Mouse (Mus musculus) kidney, adult 2 months (tissue): ENCODE results near the gene Lmod1. TPM values are rescaled to one million over a fixed set of nuclear protein-coding genes. Genes with fewer than 3 reads are reported as not detected.

Experiments
- DNase-seq: peaks from one replicate; pipeline ENCODE4 v3.0.0; 2021
- H3K27ac ChIP-seq: fragments of 200-500 bp; 2 replicates; pipeline ENCODE4 v1.5.1; 2012; ENCODE audit warnings: low read depth, low read length, control low read depth, inconsistent platforms; ENCODE audit not compliant: insufficient read depth
- H3K27me3 ChIP-seq: fragments of 200-500 bp; replicated peaks from 2 replicates; pipeline ENCODE4 v1.6.1; 2012; ENCODE audit warnings: mild to moderate bottlenecking, moderate library complexity, low read length, inconsistent platforms; ENCODE audit not compliant: control insufficient read depth, insufficient read depth
- H3K36me3 ChIP-seq: fragments of 200-500 bp; 2 replicates; pipeline ENCODE4 v1.6.1; 2012; ENCODE audit warnings: mild to moderate bottlenecking, moderate library complexity, low read length, inconsistent platforms; ENCODE audit not compliant: control insufficient read depth, insufficient read depth
- H3K4me1 ChIP-seq: fragments of 200-500 bp; 2 replicates; pipeline ENCODE4 v1.6.1; 2011; ENCODE audit warnings: low read length; ENCODE audit not compliant: control insufficient read depth, insufficient read depth
- H3K4me3 ChIP-seq: fragments of 200-500 bp; 2 replicates; pipeline ENCODE4 v1.5.1; 2011; ENCODE audit warnings: mild to moderate bottlenecking, low read depth, low read length, control low read depth; ENCODE audit not compliant: insufficient read depth
- CTCF ChIP-seq: fragments of 200-500 bp; conservative IDR thresholded peaks from 2 replicates; pipeline ENCODE4 v1.5.1; 2011; ENCODE audit warnings: low read depth, mild to moderate bottlenecking, control low read depth, low read length, moderate library complexity, mixed read lengths; ENCODE audit not compliant: insufficient read depth, insufficient read length
- POLR2A ChIP-seq: fragments of 200-500 bp; IDR thresholded peaks from one replicate; pipeline ENCODE4 v1.6.1; 2011; ENCODE audit warnings: low read depth, low read length, control low read depth
- WGBS: fragments of 180-500 bp; shearing (Covaris S2); methylation state at CpG from one replicate; pipeline ENCODE4 v1.1.7; 2018; 5-methylcytosine and 5-hydroxymethylcytosine counted together
- polyA plus RNA-seq: library from polyadenylated mRNA; depleted of rRNA; stranded (reverse); fragments of >200 nt; gene quantifications from 2 replicates; pipeline ENCODE4 v1.2.3, GENCODE M21; 2012

The Lmod1 gene
- polyA plus RNA-seq, 1 experiment = 2.6 TPM

DNA sequence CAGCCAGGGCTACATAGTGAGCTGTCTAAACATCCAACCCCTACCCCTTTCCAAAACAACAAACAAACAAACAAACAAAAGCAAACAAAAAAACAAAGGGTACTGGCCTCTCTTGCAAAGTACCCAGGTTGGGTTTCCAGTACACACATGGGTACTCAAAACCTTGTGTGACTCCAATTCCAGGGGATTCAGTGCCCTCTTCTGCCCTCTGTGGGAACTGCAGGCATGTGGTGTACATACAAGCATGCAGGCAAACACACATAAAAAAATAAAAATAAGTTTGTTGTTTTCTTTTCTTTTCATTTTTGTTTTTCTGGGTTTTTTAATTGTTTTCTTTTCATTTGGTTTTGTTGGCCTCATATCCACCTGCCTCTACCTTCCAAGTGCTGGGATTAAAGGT, 37.5 kb downstream of the Lmod1 start:
- TF ChIP-seq CTCF (no peak), POLR2A (no peak)
- Histone ChIP-seq H3K27me3 (no peaks in the 10 kb centered on the region), H3K36me3 (no peaks in the 10 kb centered on the region), H3K4me3 (no peak overlapping the region), H3K27ac (no peak overlapping the region), H3K4me1 (no peaks in the 10 kb centered on the region)
- DNase-seq = no peak

DNA sequence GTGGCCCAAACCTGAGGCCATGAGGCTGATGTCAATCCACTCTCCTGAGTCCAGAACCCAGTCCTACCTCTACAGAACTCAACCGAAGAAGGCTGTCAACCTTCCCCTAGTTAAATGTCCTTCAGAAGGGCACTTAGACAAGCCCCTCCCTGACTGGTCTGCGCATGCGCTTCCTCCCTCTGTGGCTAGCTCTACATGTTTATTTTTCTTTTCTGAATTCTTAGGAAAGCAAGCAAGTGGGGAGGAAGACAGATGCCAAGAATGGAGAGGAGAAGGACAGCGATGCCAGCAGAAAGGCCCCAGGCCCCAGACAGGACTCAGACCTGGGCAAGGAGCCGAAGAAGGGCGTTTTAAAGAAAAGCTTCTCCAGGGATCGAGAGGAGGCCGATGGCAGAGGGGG, 38.8 kb downstream of the Lmod1 start:
- WGBS = 75% methylated on average over 8 of the region's 8 CpGs
- H3K27ac ChIP-seq = no peak overlapping the region
- H3K27me3 ChIP-seq = no peaks in the 10 kb centered on the region
- TF ChIP-seq CTCF = no peak
- TF ChIP-seq POLR2A = no peak
- H3K4me3 ChIP-seq = no peak overlapping the region
- no peaks in the 10 kb centered on the region for H3K4me1 ChIP-seq
- H3K36me3 ChIP-seq = no peaks in the 10 kb centered on the region
- no peak for DNase-seq

DNA sequence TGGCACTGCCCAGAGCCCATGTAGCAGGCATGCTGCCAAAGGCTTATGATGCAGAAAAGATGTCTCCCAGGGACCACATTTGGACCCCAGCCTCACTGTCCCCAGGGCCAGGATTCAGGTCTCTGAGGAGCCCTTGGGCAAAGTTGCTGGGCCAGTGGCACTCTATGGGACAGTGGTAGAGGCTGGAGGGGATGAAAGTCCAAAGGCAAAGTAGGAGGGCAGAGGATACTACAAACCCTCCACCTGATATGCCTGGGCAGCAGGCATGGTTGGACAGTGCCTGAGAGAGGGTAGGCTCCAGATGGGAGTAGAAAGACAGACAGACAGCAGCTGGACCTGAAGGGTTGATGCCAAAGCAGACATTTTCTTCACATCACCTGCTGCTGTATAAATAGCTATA, 41.8 kb downstream of the Lmod1 start:
- peak; percentile 57 for DNase-seq
- H3K36me3 ChIP-seq = no peaks in the 10 kb centered on the region
- H3K4me3 ChIP-seq = no peak overlapping the region
- TF ChIP-seq POLR2A (no peak), CTCF (no peak)
- H3K27ac ChIP-seq = no peak overlapping the region
- peaks cover 3% of the 10 kb centered on the region; the same call in 1 of the 2 replicates for H3K4me1 ChIP-seq
- H3K27me3 ChIP-seq = no peaks in the 10 kb centered on the region

DNA sequence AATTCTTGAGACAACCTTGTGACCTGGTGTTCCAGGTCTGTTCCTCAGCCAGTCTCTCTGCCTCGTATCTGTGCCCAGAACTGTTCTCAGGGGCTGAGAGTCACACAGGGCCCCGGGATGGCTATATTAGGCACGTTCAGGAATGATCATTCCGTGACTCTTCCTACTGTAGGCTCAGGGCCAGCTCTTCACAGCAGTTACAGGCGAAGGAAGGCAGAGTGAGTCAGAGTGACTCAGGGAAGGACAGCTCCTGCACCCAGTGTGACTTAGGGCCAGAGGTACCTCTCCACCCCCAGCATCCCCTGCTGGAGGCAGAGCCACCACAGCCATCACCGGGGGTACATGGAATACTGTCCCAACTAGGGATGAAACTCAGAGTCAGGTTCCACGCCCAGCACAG, 42.4 kb downstream of the Lmod1 start:
- no peak for DNase-seq
- Histone ChIP-seq H3K36me3 (no peaks in the 10 kb centered on the region), H3K27me3 (no peaks in the 10 kb centered on the region), H3K4me3 (no peak overlapping the region), H3K4me1 (peaks cover 3% of the 10 kb centered on the region; the same call in 1 of the 2 replicates), H3K27ac (no peak overlapping the region)
- TF ChIP-seq CTCF = no peak
- no peak for TF ChIP-seq POLR2A
- 65% methylated on average over 7 of the region's 7 CpGs for WGBS

DNA sequence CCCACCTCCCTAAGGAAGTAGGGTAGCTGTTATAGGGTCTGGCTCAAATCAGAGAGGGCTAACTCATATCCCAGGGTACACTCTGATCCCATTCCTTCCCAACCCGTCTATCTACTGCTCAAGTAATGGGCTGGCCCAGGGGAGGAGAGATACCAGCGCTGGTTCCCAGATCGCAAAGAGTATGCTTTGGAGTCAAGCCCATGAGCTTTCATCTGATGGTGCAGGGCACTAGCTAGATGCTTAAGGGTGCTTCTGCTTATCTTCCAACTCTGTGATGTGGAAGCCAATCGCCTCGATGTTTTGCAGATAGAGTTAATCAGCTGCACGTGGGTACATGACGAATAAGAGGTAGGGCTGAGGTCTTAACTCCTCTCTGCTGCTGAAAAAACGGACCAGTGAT, 43.0 kb downstream of the Lmod1 start:
- Histone ChIP-seq H3K4me1 (peaks cover 3% of the 10 kb centered on the region; the same call in 1 of the 2 replicates), H3K27ac (no peak overlapping the region), H3K27me3 (no peaks in the 10 kb centered on the region), H3K36me3 (no peaks in the 10 kb centered on the region), H3K4me3 (no peak overlapping the region)
- DNase-seq = no peak
- TF ChIP-seq POLR2A = no peak
- WGBS = 72% methylated on average over 8 of the region's 8 CpGs

DNA sequence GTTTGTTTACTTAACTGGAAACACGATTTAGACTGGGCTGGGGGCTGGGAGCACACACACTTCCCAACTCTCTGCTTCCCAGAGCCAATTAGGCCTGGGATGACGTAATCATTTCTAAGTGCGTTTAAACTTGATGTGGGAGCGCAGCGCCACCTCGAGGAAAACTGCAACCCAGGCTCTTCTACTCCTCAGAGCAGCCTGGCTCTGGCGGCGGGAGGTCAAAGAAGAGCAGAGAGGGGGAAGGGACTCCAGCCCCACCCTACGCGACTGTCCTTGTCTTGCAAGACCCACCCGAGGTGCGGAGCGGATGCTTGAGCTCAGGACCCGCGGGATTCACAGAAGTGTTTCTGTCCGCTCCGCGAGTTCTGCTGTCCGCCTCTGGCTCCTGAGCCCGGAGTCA, 43.6 kb downstream of the Lmod1 start:
- WGBS = 1% methylated on average over 20 of the region's 20 CpGs
- H3K4me1 ChIP-seq = peaks cover 3% of the 10 kb centered on the region; the same call in 1 of the 2 replicates
- peak overlapping the region; percentile 33 for H3K4me3 ChIP-seq
- no peaks in the 10 kb centered on the region for H3K36me3 ChIP-seq
- no peak overlapping the region for H3K27ac ChIP-seq
- peak; percentile 93 for DNase-seq
- TF ChIP-seq CTCF (peak; percentile 92), POLR2A (no peak)
- no peaks in the 10 kb centered on the region for H3K27me3 ChIP-seq

- peak; percentile 86 for DNase-seq
- Histone ChIP-seq H3K27ac (no peak overlapping the region), H3K27me3 (no peaks in the 10 kb centered on the region), H3K36me3 (no peaks in the 10 kb centered on the region), H3K4me1 (peaks cover 3% of the 10 kb centered on the region; the same call in 1 of the 2 replicates), H3K4me3 (peak overlapping the region; percentile 8)
- 6% methylated on average over 14 of the region's 14 CpGs for WGBS
- TF ChIP-seq CTCF (peak; percentile 65), POLR2A (no peak)
These were observed 44.4 kb downstream of the Lmod1 start for GRCm38 (mm10) chr1:135368982-135369381.

DNA sequence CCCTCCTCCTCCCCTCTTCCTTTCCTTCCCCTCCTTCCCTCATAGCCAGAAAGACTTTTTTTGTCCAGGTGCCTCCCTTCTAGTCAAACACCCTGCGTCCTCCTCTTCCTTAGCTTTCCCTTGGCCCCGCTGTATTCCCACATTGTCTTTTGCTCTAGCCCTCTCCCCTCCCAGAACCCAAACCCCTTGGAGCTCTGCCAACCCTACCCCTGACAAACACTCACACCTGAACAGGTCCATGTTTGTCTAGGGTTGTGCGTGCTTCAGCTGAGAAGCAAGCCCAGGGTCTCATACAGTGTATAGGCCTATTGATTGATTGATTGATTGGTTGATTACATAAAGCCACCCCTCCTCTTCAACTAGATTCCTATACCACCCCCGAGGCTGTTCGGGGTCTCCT, 44.8 kb downstream of the Lmod1 start:
- 90% methylated on average over 5 of the region's 5 CpGs for WGBS
- no peak overlapping the region for H3K4me3 ChIP-seq
- no peaks in the 10 kb centered on the region for H3K27me3 ChIP-seq
- H3K27ac ChIP-seq = no peak overlapping the region
- TF ChIP-seq CTCF (no peak), POLR2A (no peak)
- peaks cover 3% of the 10 kb centered on the region; the same call in 1 of the 2 replicates for H3K4me1 ChIP-seq
- no peaks in the 10 kb centered on the region for H3K36me3 ChIP-seq
- no peak for DNase-seq
